Mouse (Mus musculus): ENCODE data around the gene Sec22c. TPM values are rescaled to one million over a fixed set of nuclear protein-coding genes. Genes with fewer than 3 reads are reported as not detected.

Gene Sec22c
- polyA plus RNA-seq, 1 experiment from 2014 or later, result 19.8 TPM

GRCm38 (mm10) chr9:121697150-121698049, 7.9 kb downstream of the Sec22c start:
- H3K36me3 ChIP-seq (ENCODE audit: control insufficient read depth, insufficient read depth, low read length), result peaks cover 14% of the 10 kb centered on the region
- no peaks in the 10 kb centered on the region for H3K9me3 ChIP-seq (ENCODE audit: control insufficient read depth, low read length)
- WGBS, result 100% methylated on average over 1 of the region's 1 CpGs
- no peak overlapping the region for H3K4me3 ChIP-seq (ENCODE audit: low read depth, low read length)
- no peak overlapping the region for H3K4me2 ChIP-seq (ENCODE audit: low read depth, low read length)
- ATAC-seq (ENCODE audit: low read depth), result no peak
- no peak overlapping the region for H3K27ac ChIP-seq (ENCODE audit: low read depth, low read length)
- H3K9ac ChIP-seq (replicated peaks; ENCODE audit: low read depth, low read length), result no peak overlapping the region
- H3K4me1 ChIP-seq (ENCODE audit: control insufficient read depth, insufficient read depth, low read length), result no peaks in the 10 kb centered on the region; the same call in 1 of the 2 replicates
- no peaks in the 10 kb centered on the region for H3K27me3 ChIP-seq (ENCODE audit: control insufficient read depth, insufficient read depth, low read length)

DNA sequence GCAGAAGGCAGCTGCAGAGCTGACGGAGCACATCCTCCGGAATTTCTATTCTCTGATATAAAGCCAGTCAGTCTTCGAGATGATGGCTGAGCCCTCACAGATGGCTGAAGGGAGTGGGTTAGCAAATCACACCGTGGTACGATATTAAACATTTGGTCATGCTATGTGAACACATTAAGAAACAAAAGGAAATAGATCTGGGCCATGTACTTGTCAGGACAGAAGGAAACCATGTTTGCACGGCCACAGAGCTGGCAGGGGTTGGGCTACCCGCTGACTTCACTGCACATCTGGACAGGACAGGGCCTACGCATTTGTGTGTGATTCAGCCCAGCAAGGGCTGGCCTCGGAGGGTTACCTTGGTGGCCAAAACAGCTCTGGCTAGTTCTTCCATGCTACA, 8.7 kb downstream of the Sec22c start:
- H3K36me3 ChIP-seq (ENCODE audit: control insufficient read depth, insufficient read depth, low read length), result peaks cover 18% of the 10 kb centered on the region
- no peak overlapping the region for H3K27ac ChIP-seq (ENCODE audit: low read depth, low read length)
- no peak for ATAC-seq (ENCODE audit: low read depth)
- no peaks in the 10 kb centered on the region for H3K4me1 ChIP-seq (ENCODE audit: control insufficient read depth, insufficient read depth, low read length)
- H3K27me3 ChIP-seq (ENCODE audit: control insufficient read depth, insufficient read depth, low read length), result no peaks in the 10 kb centered on the region
- H3K4me3 ChIP-seq (ENCODE audit: low read depth, low read length), result no peak overlapping the region
- H3K4me2 ChIP-seq (ENCODE audit: low read depth, low read length), result no peak overlapping the region
- 85% methylated on average over 9 of the region's 9 CpGs for WGBS
- H3K9ac ChIP-seq (replicated peaks; ENCODE audit: low read depth, low read length), result no peak overlapping the region
- H3K9me3 ChIP-seq (ENCODE audit: control insufficient read depth, low read length), result no peaks in the 10 kb centered on the region

GRCm38 (mm10) chr9:121694736-121695135, 10.6 kb downstream of the Sec22c start:
- H3K9ac ChIP-seq (replicated peaks; ENCODE audit: low read depth, low read length), result no peak overlapping the region
- WGBS, result 83% methylated on average over 12 of the region's 12 CpGs
- H3K4me1 ChIP-seq (ENCODE audit: control insufficient read depth, insufficient read depth, low read length), result peaks cover 7% of the 10 kb centered on the region; the same call in 1 of the 2 replicates
- H3K4me2 ChIP-seq (ENCODE audit: low read depth, low read length), result no peak overlapping the region
- peaks cover 18% of the 10 kb centered on the region for H3K36me3 ChIP-seq (ENCODE audit: control insufficient read depth, insufficient read depth, low read length)
- no peak overlapping the region for H3K27ac ChIP-seq (ENCODE audit: low read depth, low read length)
- ATAC-seq (ENCODE audit: low read depth), result no peak
- H3K4me3 ChIP-seq (ENCODE audit: low read depth, low read length), result no peak overlapping the region
- H3K9me3 ChIP-seq (ENCODE audit: control insufficient read depth, low read length), result no peaks in the 10 kb centered on the region
- H3K27me3 ChIP-seq (ENCODE audit: control insufficient read depth, insufficient read depth, low read length), result no peaks in the 10 kb centered on the region

GRCm38 (mm10) chr9:121690734-121691133, 14.6 kb downstream of the Sec22c start:
- WGBS, result 74% methylated on average over 7 of the region's 7 CpGs
- no peaks in the 10 kb centered on the region for H3K27me3 ChIP-seq (ENCODE audit: control insufficient read depth, insufficient read depth, low read length)
- peak; percentile 38; the same call in 1 of the 2 replicates for ATAC-seq (ENCODE audit: low read depth)
- H3K36me3 ChIP-seq (ENCODE audit: control insufficient read depth, insufficient read depth, low read length), result peaks cover 21% of the 10 kb centered on the region
- H3K4me1 ChIP-seq (ENCODE audit: control insufficient read depth, insufficient read depth, low read length), result peaks cover 9% of the 10 kb centered on the region; the same call in 1 of the 2 replicates
- no peaks in the 10 kb centered on the region for H3K9me3 ChIP-seq (ENCODE audit: control insufficient read depth, low read length)
- H3K27ac ChIP-seq (ENCODE audit: low read depth, low read length), result peak overlapping the region; percentile 72
- 0 out of 2 replicates have a peak overlapping the region, but pooled peaks have one; percentile 23 for H3K4me2 ChIP-seq (ENCODE audit: low read depth, low read length)
- no peak overlapping the region for H3K9ac ChIP-seq (replicated peaks; ENCODE audit: low read depth, low read length)
- no peak overlapping the region for H3K4me3 ChIP-seq (ENCODE audit: low read depth, low read length)

DNA sequence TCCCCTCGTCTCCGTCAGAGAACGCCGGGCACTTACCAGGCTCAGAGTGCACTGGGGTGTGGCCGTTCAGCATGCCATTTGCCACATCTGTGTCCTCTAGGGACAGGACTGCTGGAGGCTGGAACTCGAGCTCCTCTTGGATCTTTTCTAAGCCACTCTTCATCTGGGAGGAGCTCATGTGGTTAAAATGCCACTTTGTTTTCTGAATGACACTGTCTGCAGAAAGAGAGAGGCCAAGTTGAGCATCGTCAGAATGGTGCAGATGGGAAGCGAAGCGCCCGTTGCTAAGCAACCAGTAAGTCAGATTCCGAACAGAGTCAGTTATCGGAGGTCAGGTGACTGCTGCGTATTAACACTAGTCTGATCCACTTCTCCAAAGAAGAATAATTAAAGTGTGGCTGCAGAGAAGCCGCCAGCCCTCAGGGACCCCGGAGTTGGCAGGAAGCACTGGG, 15.1 kb downstream of the Sec22c start:
- Histone ChIP-seq H3K36me3 (ENCODE audit: control insufficient read depth, insufficient read depth, low read length) (peaks cover 17% of the 10 kb centered on the region), H3K4me1 (ENCODE audit: control insufficient read depth, insufficient read depth, low read length) (peaks cover 9% of the 10 kb centered on the region; the same call in 1 of the 2 replicates), H3K4me3 (ENCODE audit: low read depth, low read length) (no peak overlapping the region), H3K9ac (replicated peaks; ENCODE audit: low read depth, low read length) (no peak overlapping the region), H3K27ac (ENCODE audit: low read depth, low read length) (peak overlapping the region; percentile 72), H3K27me3 (ENCODE audit: control insufficient read depth, insufficient read depth, low read length) (no peaks in the 10 kb centered on the region), H3K4me2 (ENCODE audit: low read depth, low read length) (peak overlapping the region; percentile 23; the same call in 1 of the 2 replicates), H3K9me3 (ENCODE audit: control insufficient read depth, low read length) (no peaks in the 10 kb centered on the region)
- ATAC-seq (ENCODE audit: low read depth), result peak; percentile 91
- WGBS, result 22% methylated on average over 15 of the region's 15 CpGs

DNA sequence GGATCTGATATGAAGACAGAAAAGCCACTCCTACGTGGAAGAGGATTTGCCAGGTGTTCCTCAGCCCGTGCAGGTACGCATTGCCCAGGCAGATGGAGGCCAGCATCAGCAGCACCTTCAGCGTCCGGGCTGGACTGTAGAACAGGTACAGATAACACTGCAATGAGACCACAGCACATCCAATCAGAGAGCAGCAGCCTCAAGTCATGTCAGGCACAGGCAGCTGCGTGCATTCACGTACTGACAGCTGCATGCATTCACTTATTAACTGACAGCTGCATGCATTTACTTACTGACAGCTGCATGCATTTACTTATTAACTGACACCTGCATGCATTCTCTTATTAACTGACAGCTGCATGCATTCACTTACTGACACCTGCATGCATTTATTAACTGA, 20.6 kb downstream of the Sec22c start:
- Histone ChIP-seq H3K36me3 (ENCODE audit: control insufficient read depth, insufficient read depth, low read length) (peaks cover 32% of the 10 kb centered on the region), H3K4me1 (ENCODE audit: control insufficient read depth, insufficient read depth, low read length) (peaks cover 2% of the 10 kb centered on the region; the same call in 1 of the 2 replicates), H3K27ac (ENCODE audit: low read depth, low read length) (no peak overlapping the region), H3K4me2 (ENCODE audit: low read depth, low read length) (no peak overlapping the region), H3K9me3 (ENCODE audit: control insufficient read depth, low read length) (no peaks in the 10 kb centered on the region), H3K9ac (replicated peaks; ENCODE audit: low read depth, low read length) (no peak overlapping the region), H3K27me3 (ENCODE audit: control insufficient read depth, insufficient read depth, low read length) (no peaks in the 10 kb centered on the region), H3K4me3 (ENCODE audit: low read depth, low read length) (no peak overlapping the region)
- WGBS, result 88% methylated on average over 7 of the region's 7 CpGs
- ATAC-seq (ENCODE audit: low read depth), result no peak

DNA sequence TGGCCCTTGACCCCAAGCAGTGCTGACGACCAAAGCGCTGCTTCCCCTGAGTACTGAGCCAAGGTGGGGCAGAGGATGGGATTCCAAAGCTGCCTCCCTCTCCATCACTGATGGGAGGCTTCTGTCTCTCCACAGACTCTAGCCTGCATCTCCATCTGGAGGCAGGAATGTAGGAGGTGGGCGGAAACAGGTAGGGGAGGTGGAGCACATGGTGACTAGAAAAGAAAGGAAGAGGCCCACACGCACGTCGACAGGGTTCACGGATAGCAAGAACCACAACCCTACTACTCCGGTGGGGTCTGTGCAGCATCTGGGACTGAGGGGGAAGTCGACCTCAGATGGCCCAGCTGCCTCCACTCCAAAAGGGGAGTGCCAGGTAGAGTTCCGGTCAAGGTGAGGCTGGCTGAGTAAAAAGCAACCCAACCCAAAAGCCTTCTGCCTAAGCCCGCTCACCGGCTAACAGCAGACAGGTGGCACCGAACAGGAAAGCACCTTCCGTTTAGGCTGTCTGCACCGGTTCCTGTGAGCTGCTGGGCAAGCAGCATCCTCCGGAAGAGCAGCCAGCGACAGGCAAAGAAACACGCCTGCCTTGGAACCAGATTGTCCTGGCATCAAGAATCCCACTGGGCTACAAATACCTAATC, 23.1 kb downstream of the Sec22c start:
- H3K4me2 ChIP-seq (ENCODE audit: low read depth, low read length), result no peak overlapping the region
- no peak overlapping the region for H3K4me3 ChIP-seq (ENCODE audit: low read depth, low read length)
- no peak for ATAC-seq (ENCODE audit: low read depth)
- peaks cover 2% of the 10 kb centered on the region; the same call in 1 of the 2 replicates for H3K4me1 ChIP-seq (ENCODE audit: control insufficient read depth, insufficient read depth, low read length)
- H3K9ac ChIP-seq (replicated peaks; ENCODE audit: low read depth, low read length), result no peak overlapping the region
- 74% methylated on average over 18 of the region's 18 CpGs for WGBS
- peaks cover 24% of the 10 kb centered on the region for H3K36me3 ChIP-seq (ENCODE audit: control insufficient read depth, insufficient read depth, low read length)
- H3K27ac ChIP-seq (ENCODE audit: low read depth, low read length), result no peak overlapping the region
- no peaks in the 10 kb centered on the region for H3K9me3 ChIP-seq (ENCODE audit: control insufficient read depth, low read length)
- no peaks in the 10 kb centered on the region for H3K27me3 ChIP-seq (ENCODE audit: control insufficient read depth, insufficient read depth, low read length)

- H3K27ac ChIP-seq (ENCODE audit: low read depth, low read length), result no peak overlapping the region
- peaks cover 22% of the 10 kb centered on the region for H3K36me3 ChIP-seq (ENCODE audit: control insufficient read depth, insufficient read depth, low read length)
- no peaks in the 10 kb centered on the region for H3K9me3 ChIP-seq (ENCODE audit: control insufficient read depth, low read length)
- no peak overlapping the region for H3K4me2 ChIP-seq (ENCODE audit: low read depth, low read length)
- no peak for ATAC-seq (ENCODE audit: low read depth)
- 77% methylated on average over 8 of the region's 8 CpGs for WGBS
- H3K4me1 ChIP-seq (ENCODE audit: control insufficient read depth, insufficient read depth, low read length), result peaks cover 2% of the 10 kb centered on the region; the same call in 1 of the 2 replicates
- no peaks in the 10 kb centered on the region for H3K27me3 ChIP-seq (ENCODE audit: control insufficient read depth, insufficient read depth, low read length)
- no peak overlapping the region for H3K4me3 ChIP-seq (ENCODE audit: low read depth, low read length)
- no peak overlapping the region for H3K9ac ChIP-seq (replicated peaks; ENCODE audit: low read depth, low read length)
Observed at GRCm38 (mm10) chr9:121681191-121681590, 24.1 kb downstream of the Sec22c start.

GRCm38 (mm10) chr9:121679549-121679948, 25.7 kb downstream of the Sec22c start:
- peak; percentile 73 for ATAC-seq (ENCODE audit: low read depth)
- no peak overlapping the region for H3K27ac ChIP-seq (ENCODE audit: low read depth, low read length)
- no peaks in the 10 kb centered on the region for H3K9me3 ChIP-seq (ENCODE audit: control insufficient read depth, low read length)
- peaks cover 2% of the 10 kb centered on the region; the same call in 1 of the 2 replicates for H3K4me1 ChIP-seq (ENCODE audit: control insufficient read depth, insufficient read depth, low read length)
- H3K9ac ChIP-seq (replicated peaks; ENCODE audit: low read depth, low read length), result no peak overlapping the region
- H3K4me3 ChIP-seq (ENCODE audit: low read depth, low read length), result no peak overlapping the region
- H3K36me3 ChIP-seq (ENCODE audit: control insufficient read depth, insufficient read depth, low read length), result peaks cover 17% of the 10 kb centered on the region
- 27% methylated on average over 6 of the region's 6 CpGs for WGBS
- H3K27me3 ChIP-seq (ENCODE audit: control insufficient read depth, insufficient read depth, low read length), result no peaks in the 10 kb centered on the region
- H3K4me2 ChIP-seq (ENCODE audit: low read depth, low read length), result no peak overlapping the region
